Mouse (Mus musculus): Measurements from ENCODE around the gene Hemgn. TPM values are rescaled to one million over a fixed set of nuclear protein-coding genes. Genes with fewer than 3 reads are reported as not detected.
A peak's percentile ranks its signal among the peaks of the same experiment; 100 is the strongest.

The Hemgn gene
- total and polyA plus RNA-seq, 2 experiments: not detected

- no peak for TF ChIP-seq POLR2A (IDR thresholded peaks at IDR 0.05; ENCODE audit: extremely low read depth, insufficient read depth, low read length)
- TF ChIP-seq CTCF (IDR thresholded peaks at IDR 0.05; ENCODE audit: low read depth, low read length): no peak
- DNase-seq (ENCODE audit: extremely low read depth, low read depth, low spot score): no peak
- Histone ChIP-seq H3K9ac (ENCODE audit: low read depth, low read length) (no peak overlapping the region), H3K27me3 (ENCODE audit: control insufficient read depth, insufficient read depth, low read length) (no peaks in the 10 kb centered on the region), H3K36me3 (ENCODE audit: control insufficient read depth, insufficient read depth, low read length) (no peaks in the 10 kb centered on the region), H3K4me1 (ENCODE audit: control insufficient read depth, insufficient read depth, low read length) (no peaks in the 10 kb centered on the region; the same call in 1 of the 2 replicates), H3K4me3 (ENCODE audit: insufficient read depth, low read depth, low read length) (no peak overlapping the region), H3K27ac (replicated peaks; ENCODE audit: insufficient read depth, low read depth, low read length) (no peak overlapping the region), H3K79me2 (ENCODE audit: control insufficient read depth, insufficient read depth, low read length) (no peaks in the 10 kb centered on the region)
- WGBS: 83% methylated on average over 2 of the region's 2 CpGs
These were observed 18.9 kb downstream of the Hemgn start for GRCm38 (mm10) chr4:46394388-46394787.

- peak; percentile 75 for DNase-seq (ENCODE audit: extremely low read depth, low read depth, low spot score)
- TF ChIP-seq POLR2A (IDR thresholded peaks at IDR 0.05; ENCODE audit: extremely low read depth, insufficient read depth, low read length) (no peak), CTCF (IDR thresholded peaks at IDR 0.05; ENCODE audit: low read depth, low read length) (peak; percentile 76)
- Histone ChIP-seq H3K4me1 (ENCODE audit: control insufficient read depth, insufficient read depth, low read length) (peaks cover 2% of the 10 kb centered on the region), H3K4me3 (ENCODE audit: insufficient read depth, low read depth, low read length) (peak overlapping the region; percentile 4), H3K27ac (replicated peaks; ENCODE audit: insufficient read depth, low read depth, low read length) (no peak overlapping the region), H3K79me2 (ENCODE audit: control insufficient read depth, insufficient read depth, low read length) (no peaks in the 10 kb centered on the region), H3K36me3 (ENCODE audit: control insufficient read depth, insufficient read depth, low read length) (peaks cover 6% of the 10 kb centered on the region; the same call in 1 of the 2 replicates), H3K9ac (ENCODE audit: low read depth, low read length) (no peak overlapping the region), H3K27me3 (ENCODE audit: control insufficient read depth, insufficient read depth, low read length) (no peaks in the 10 kb centered on the region)
- 22% methylated on average over 9 of the region's 9 CpGs for WGBS
These were observed 22.8 kb downstream of the Hemgn start for GRCm38 (mm10) chr4:46390390-46390970.

- WGBS: under 1% methylated on average over 24 of the region's 24 CpGs
- peak overlapping the region; percentile 81 for H3K4me3 ChIP-seq (ENCODE audit: insufficient read depth, low read depth, low read length)
- DNase-seq (ENCODE audit: extremely low read depth, low read depth, low spot score): peak; percentile 53
- TF ChIP-seq CTCF (IDR thresholded peaks at IDR 0.05; ENCODE audit: low read depth, low read length): no peak
- TF ChIP-seq POLR2A (IDR thresholded peaks at IDR 0.05; ENCODE audit: extremely low read depth, insufficient read depth, low read length): no peak
- H3K36me3 ChIP-seq (ENCODE audit: control insufficient read depth, insufficient read depth, low read length): peaks cover 11% of the 10 kb centered on the region
- no peaks in the 10 kb centered on the region for H3K79me2 ChIP-seq (ENCODE audit: control insufficient read depth, insufficient read depth, low read length)
- H3K27me3 ChIP-seq (ENCODE audit: control insufficient read depth, insufficient read depth, low read length): no peaks in the 10 kb centered on the region
- H3K4me1 ChIP-seq (ENCODE audit: control insufficient read depth, insufficient read depth, low read length): peaks cover 2% of the 10 kb centered on the region
- H3K9ac ChIP-seq (ENCODE audit: low read depth, low read length): peak overlapping the region; percentile 88
- peak overlapping the region; percentile 87 for H3K27ac ChIP-seq (replicated peaks; ENCODE audit: insufficient read depth, low read depth, low read length)
These were observed 23.5 kb downstream of the Hemgn start for GRCm38 (mm10) chr4:46389612-46390341.

GRCm38 (mm10) chr4:46389013-46389611, 24.2 kb downstream of the Hemgn start, which contains the start of gene Trmo:
Gene Trmo, minus strand, starts transcription at chr4:46389437.
- Histone ChIP-seq H3K36me3 (ENCODE audit: control insufficient read depth, insufficient read depth, low read length) (peaks cover 11% of the 10 kb centered on the region), H3K79me2 (ENCODE audit: control insufficient read depth, insufficient read depth, low read length) (no peaks in the 10 kb centered on the region), H3K27ac (replicated peaks; ENCODE audit: insufficient read depth, low read depth, low read length) (peak within 1 kb of the TSS; percentile 87), H3K4me3 (ENCODE audit: insufficient read depth, low read depth, low read length) (peak within 1 kb of the TSS; percentile 81), H3K9ac (ENCODE audit: low read depth, low read length) (peak within 1 kb of the TSS; percentile 88), H3K4me1 (ENCODE audit: control insufficient read depth, insufficient read depth, low read length) (peaks cover 2% of the 10 kb centered on the region), H3K27me3 (ENCODE audit: control insufficient read depth, insufficient read depth, low read length) (no peaks in the 10 kb centered on the region)
- under 1% methylated on average over 56 of the region's 56 CpGs for WGBS
- DNase-seq (ENCODE audit: extremely low read depth, low read depth, low spot score): peak; percentile 94
- TF ChIP-seq POLR2A (IDR thresholded peaks at IDR 0.05; ENCODE audit: extremely low read depth, insufficient read depth, low read length) (peak; percentile 93), CTCF (IDR thresholded peaks at IDR 0.05; ENCODE audit: low read depth, low read length) (no peak)

GRCm38 (mm10) chr4:46388556-46388955, 24.8 kb downstream of the Hemgn start:
- peak; percentile 6 for DNase-seq (ENCODE audit: extremely low read depth, low read depth, low spot score)
- Histone ChIP-seq H3K27ac (replicated peaks; ENCODE audit: insufficient read depth, low read depth, low read length) (no peak overlapping the region), H3K36me3 (ENCODE audit: control insufficient read depth, insufficient read depth, low read length) (peaks cover 15% of the 10 kb centered on the region), H3K4me1 (ENCODE audit: control insufficient read depth, insufficient read depth, low read length) (peaks cover 2% of the 10 kb centered on the region), H3K27me3 (ENCODE audit: control insufficient read depth, insufficient read depth, low read length) (no peaks in the 10 kb centered on the region), H3K9ac (ENCODE audit: low read depth, low read length) (no peak overlapping the region), H3K4me3 (ENCODE audit: insufficient read depth, low read depth, low read length) (peak overlapping the region; percentile 81), H3K79me2 (ENCODE audit: control insufficient read depth, insufficient read depth, low read length) (no peaks in the 10 kb centered on the region)
- no peak for TF ChIP-seq CTCF (IDR thresholded peaks at IDR 0.05; ENCODE audit: low read depth, low read length)
- TF ChIP-seq POLR2A (IDR thresholded peaks at IDR 0.05; ENCODE audit: extremely low read depth, insufficient read depth, low read length): no peak
- WGBS: 3% methylated on average over 5 of the region's 5 CpGs
